Mouse (Mus musculus) intestine, embryonic 14.5 days (tissue): ENCODE data around the gene A730061H03Rik. TPM values are rescaled to one million over a fixed set of nuclear protein-coding genes. Genes with fewer than 3 reads are reported as not detected.

Source experiments
- ATAC-seq: fragments of 200-750 bp; cut with Nextera tagmentation; replicated peaks from 2 replicates; pipeline ENCODE4 v1.8.0; 2017; ENCODE audit warnings: low read depth, moderate number of reproducible peaks, moderate TSS enrichment, moderate library complexity; ENCODE audit not compliant: low FRiP score, low TSS enrichment
- DNase-seq: peaks from one replicate; pipeline ENCODE4 v3.0.0-alpha.2; 2018; ENCODE audit warnings: low spot score
- H3K27ac ChIP-seq: fragments of 300-500 bp; sonication (generic); 2 replicates; pipeline ENCODE4 v1.5.1; 2014; ENCODE audit warnings: low read depth, mild to moderate bottlenecking, control low read depth
- H3K27me3 ChIP-seq: fragments of 300-500 bp; sonication (generic); replicated peaks from 2 replicates; pipeline ENCODE4 v1.6.1; 2014; ENCODE audit warnings: low read length, control low read depth; ENCODE audit not compliant: control insufficient read depth, insufficient read depth
- H3K36me3 ChIP-seq: fragments of 300-500 bp; sonication (generic); 2 replicates; pipeline ENCODE4 v1.6.1; 2014; ENCODE audit warnings: low read length, control low read depth; ENCODE audit not compliant: control insufficient read depth, insufficient read depth
- H3K4me1 ChIP-seq: fragments of 300-500 bp; sonication (generic); replicated peaks from 2 replicates; pipeline ENCODE4 v1.6.1; 2014; ENCODE audit warnings: low read length, control low read depth, mixed read lengths; ENCODE audit not compliant: control insufficient read depth, insufficient read depth
- H3K4me2 ChIP-seq: fragments of 300-500 bp; sonication (generic); 2 replicates; pipeline ENCODE4 v1.6.1; 2014; ENCODE audit warnings: low read length
- H3K4me3 ChIP-seq: fragments of 300-500 bp; sonication (generic); 2 replicates; pipeline ENCODE4 v1.5.1; 2014; ENCODE audit warnings: low read depth, low read length, control low read depth, mixed read lengths
- H3K9ac ChIP-seq: fragments of 300-500 bp; sonication (generic); 2 replicates; pipeline ENCODE4 v1.6.1; 2014; ENCODE audit warnings: mild to moderate bottlenecking, low read length
- H3K9me3 ChIP-seq: fragments of 300-500 bp; sonication (generic); 2 replicates; pipeline ENCODE4 v1.6.1; 2016; ENCODE audit warnings: low read length, control low read depth; ENCODE audit not compliant: control insufficient read depth
- WGBS: fragments of 180-500 bp; shearing (Covaris S2); extraction: QIAGEN DNeasy Blood & Tissue Kit; methylation state at CpG from one replicate; pipeline ENCODE4 v1.1.7; 2014; 5-methylcytosine and 5-hydroxymethylcytosine counted together
- polyA plus RNA-seq: library from polyadenylated mRNA; unstranded; fragments of >200 nt; fragmentation: Nextera tagmentation; extraction: Ambion mirVana; gene quantifications from 2 replicates; pipeline ENCODE4 v1.2.1, GENCODE M21; 2014

The A730061H03Rik gene
- polyA plus RNA-seq, 1 experiment from 2014 or later, result 0.64 TPM

DNA sequence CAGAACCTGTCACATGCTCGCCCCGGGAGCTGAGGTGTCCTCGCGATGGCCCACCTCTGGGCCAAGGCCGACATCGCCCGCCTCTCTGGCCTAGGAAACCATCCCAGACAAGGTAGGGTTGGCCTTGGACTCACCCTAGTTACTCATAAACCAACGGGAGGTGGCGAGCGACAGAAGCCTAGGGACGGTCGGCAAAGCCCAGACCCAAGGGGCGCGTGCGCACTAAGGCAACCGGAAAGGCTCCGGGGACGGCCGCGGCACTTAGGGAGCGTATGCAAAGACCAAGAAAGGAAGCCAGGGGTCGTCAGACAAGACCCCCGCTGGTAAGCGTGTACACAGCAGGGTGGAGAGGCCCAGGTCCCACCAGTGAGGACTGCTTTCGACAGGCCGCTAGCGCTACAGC is 406 bp downstream of the A730061H03Rik start, which contains the start of gene Dcaf11:
Dcaf11 (plus strand) TSS at position 208 of the 403 bp plus-strand sequence.
- Histone ChIP-seq H3K36me3 (peaks cover 22% of the 10 kb centered on the region), H3K4me1 (peaks cover 20% of the 10 kb centered on the region), H3K27me3 (no peaks in the 10 kb centered on the region), H3K9me3 (no peaks in the 10 kb centered on the region), H3K27ac (peak within 1 kb of the TSS; percentile 92), H3K4me3 (peak within 1 kb of the TSS; percentile 60), H3K9ac (peak within 1 kb of the TSS; percentile 58), H3K4me2 (peak within 1 kb of the TSS; percentile 83)
- peak; percentile 84 for ATAC-seq
- no peak for DNase-seq
- WGBS, result under 1% methylated on average over 27 of the region's 27 CpGs

- H3K4me3 ChIP-seq, result peak overlapping the region; percentile 60
- peak overlapping the region; percentile 92; the same call in 1 of the 2 replicates for H3K27ac ChIP-seq
- 54% methylated on average over 6 of the region's 6 CpGs for WGBS
- no peaks in the 10 kb centered on the region for H3K9me3 ChIP-seq
- DNase-seq (no peak), ATAC-seq (no peak)
- peaks cover 13% of the 10 kb centered on the region for H3K36me3 ChIP-seq
- no peaks in the 10 kb centered on the region for H3K27me3 ChIP-seq
- H3K4me2 ChIP-seq, result peak overlapping the region; percentile 83
- peak overlapping the region; percentile 58 for H3K9ac ChIP-seq
- peaks cover 20% of the 10 kb centered on the region for H3K4me1 ChIP-seq
Observed at GRCm38 (mm10) chr14:55558740-55559448, 1.3 kb downstream of the A730061H03Rik start.

- no peak overlapping the region for H3K9ac ChIP-seq
- 86% methylated on average over 3 of the region's 3 CpGs for WGBS
- H3K27me3 ChIP-seq, result no peaks in the 10 kb centered on the region
- DNase-seq (no peak), ATAC-seq (no peak)
- peaks cover 20% of the 10 kb centered on the region for H3K4me1 ChIP-seq
- no peaks in the 10 kb centered on the region for H3K36me3 ChIP-seq
- H3K9me3 ChIP-seq, result no peaks in the 10 kb centered on the region
- H3K4me2 ChIP-seq, result no peak overlapping the region
- H3K27ac ChIP-seq, result no peak overlapping the region
- H3K4me3 ChIP-seq, result no peak overlapping the region
Observed at GRCm38 (mm10) chr14:55557587-55557986, 2.6 kb downstream of the A730061H03Rik start.

GRCm38 (mm10) chr14:55557003-55557402 is 3.2 kb downstream of the A730061H03Rik start:
- H3K27me3 ChIP-seq, result no peaks in the 10 kb centered on the region
- H3K4me2 ChIP-seq, result no peak overlapping the region
- 0 out of 2 replicates have a peak overlapping the region, but pooled peaks have one; percentile 43 for H3K27ac ChIP-seq
- H3K9ac ChIP-seq, result no peak overlapping the region
- H3K4me1 ChIP-seq, result peaks cover 20% of the 10 kb centered on the region
- no peak for ATAC-seq
- WGBS, result 28% methylated on average over 5 of the region's 5 CpGs
- H3K4me3 ChIP-seq, result no peak overlapping the region
- H3K9me3 ChIP-seq, result no peaks in the 10 kb centered on the region
- H3K36me3 ChIP-seq, result no peaks in the 10 kb centered on the region
- peak; percentile 84 for DNase-seq

GRCm38 (mm10) chr14:55555788-55556187 is 4.4 kb downstream of the A730061H03Rik start:
- Histone ChIP-seq H3K27ac (no peak overlapping the region), H3K36me3 (no peaks in the 10 kb centered on the region), H3K9me3 (no peaks in the 10 kb centered on the region), H3K27me3 (no peaks in the 10 kb centered on the region), H3K4me2 (no peak overlapping the region), H3K4me3 (no peak overlapping the region), H3K4me1 (0 out of 2 replicates have a peak, but pooled peaks cover 10% of the 10 kb centered on the region), H3K9ac (no peak overlapping the region)
- ATAC-seq (no peak), DNase-seq (no peak)
- 79% methylated on average over 3 of the region's 3 CpGs for WGBS

GRCm38 (mm10) chr14:55554635-55555034 is 5.6 kb downstream of the A730061H03Rik start:
- no peak overlapping the region for H3K4me2 ChIP-seq
- DNase-seq (no peak), ATAC-seq (no peak)
- H3K9ac ChIP-seq, result no peak overlapping the region
- no peak overlapping the region for H3K4me3 ChIP-seq
- H3K27me3 ChIP-seq, result no peaks in the 10 kb centered on the region
- no peak overlapping the region for H3K27ac ChIP-seq
- H3K36me3 ChIP-seq, result peaks cover 8% of the 10 kb centered on the region
- 0 out of 2 replicates have a peak, but pooled peaks cover 10% of the 10 kb centered on the region for H3K4me1 ChIP-seq
- no peaks in the 10 kb centered on the region for H3K9me3 ChIP-seq

DNA sequence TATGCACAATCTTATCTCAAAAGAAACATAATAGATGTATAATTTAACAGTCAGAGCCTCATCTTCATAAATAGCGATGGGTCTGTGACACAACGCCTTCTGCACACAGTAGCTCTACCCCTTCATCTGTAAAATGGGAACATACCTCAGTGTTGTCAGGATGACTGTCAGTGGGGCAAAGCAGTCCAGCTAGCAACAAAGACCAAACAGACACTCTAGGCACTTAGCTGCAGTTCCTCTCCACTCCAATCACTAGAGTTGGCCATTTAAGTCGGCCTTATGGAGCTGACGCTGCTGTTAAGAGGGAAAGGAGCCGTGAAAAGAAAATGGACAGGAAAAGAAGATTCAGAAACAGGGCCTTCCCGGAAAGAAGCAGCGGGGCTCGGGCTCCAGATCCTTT is 8.4 kb downstream of the A730061H03Rik start:
- ATAC-seq (no peak), DNase-seq (no peak)
- no peak overlapping the region for H3K9ac ChIP-seq
- no peak overlapping the region for H3K4me2 ChIP-seq
- H3K36me3 ChIP-seq, result peaks cover 36% of the 10 kb centered on the region
- 90% methylated on average over 8 of the region's 8 CpGs for WGBS
- H3K4me3 ChIP-seq, result no peak overlapping the region
- H3K4me1 ChIP-seq, result no peaks in the 10 kb centered on the region
- H3K9me3 ChIP-seq, result no peaks in the 10 kb centered on the region
- no peak overlapping the region for H3K27ac ChIP-seq
- H3K27me3 ChIP-seq, result no peaks in the 10 kb centered on the region

DNA sequence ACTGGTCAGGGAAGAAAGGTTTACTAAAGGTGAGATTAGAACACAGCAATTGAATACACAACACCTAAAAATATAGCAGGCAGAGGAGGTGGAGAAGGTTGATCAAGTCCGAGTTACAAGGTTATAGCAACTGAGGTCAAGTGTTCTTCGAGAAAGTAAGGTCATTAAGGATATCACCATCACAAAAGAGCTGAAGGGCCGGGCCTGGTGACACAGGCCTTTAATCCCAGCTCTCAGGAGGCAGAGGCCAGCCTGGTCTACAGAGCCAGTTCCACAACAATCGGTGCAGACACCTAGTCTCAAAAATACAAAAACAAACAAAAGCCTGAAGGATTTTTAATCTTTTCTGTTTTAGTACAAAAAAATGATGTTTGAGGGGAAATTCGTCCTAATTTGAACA is 8.9 kb downstream of the A730061H03Rik start:
- Histone ChIP-seq H3K4me1 (no peaks in the 10 kb centered on the region), H3K27ac (no peak overlapping the region), H3K9me3 (no peaks in the 10 kb centered on the region), H3K9ac (no peak overlapping the region), H3K4me2 (no peak overlapping the region), H3K36me3 (peaks cover 41% of the 10 kb centered on the region), H3K27me3 (no peaks in the 10 kb centered on the region), H3K4me3 (no peak overlapping the region)
- ATAC-seq, result no peak
- no peak for DNase-seq
- WGBS, result 65% methylated on average over 5 of the region's 5 CpGs

DNA sequence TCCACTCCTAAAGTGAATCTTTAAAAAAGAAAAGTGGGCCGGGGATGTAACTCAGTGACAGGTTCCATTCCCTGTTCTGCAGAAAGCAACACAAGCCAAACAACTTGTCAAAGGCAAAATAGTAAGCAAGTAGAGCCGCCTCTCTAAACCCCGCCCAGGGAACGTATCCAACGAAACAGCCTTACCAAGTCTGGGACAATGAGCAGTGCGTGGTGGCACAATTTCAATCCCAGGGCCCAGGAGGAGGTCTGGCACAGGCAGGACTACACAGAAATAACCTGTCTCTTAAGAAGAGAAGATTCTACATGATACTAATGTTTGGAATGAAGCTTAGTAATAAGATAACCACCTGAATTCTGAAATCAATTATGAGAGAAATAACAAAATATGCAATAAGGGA is 10.0 kb downstream of the A730061H03Rik start:
- no peaks in the 10 kb centered on the region for H3K4me1 ChIP-seq
- no peak for ATAC-seq
- peaks cover 52% of the 10 kb centered on the region for H3K36me3 ChIP-seq
- no peak for DNase-seq
- H3K27me3 ChIP-seq, result no peaks in the 10 kb centered on the region
- H3K4me3 ChIP-seq, result no peak overlapping the region
- no peak overlapping the region for H3K27ac ChIP-seq
- 87% methylated on average over 6 of the region's 6 CpGs for WGBS
- no peak overlapping the region for H3K9ac ChIP-seq
- H3K4me2 ChIP-seq, result no peak overlapping the region
- no peaks in the 10 kb centered on the region for H3K9me3 ChIP-seq
